Mouse (Mus musculus): Measurements from ENCODE around the gene Actr5. TPM values are rescaled to one million over a fixed set of nuclear protein-coding genes. Genes with fewer than 3 reads are reported as not detected.

Gene Actr5
- polyA plus RNA-seq, 1 experiment from 2014 or later = 5.6 TPM

DNA sequence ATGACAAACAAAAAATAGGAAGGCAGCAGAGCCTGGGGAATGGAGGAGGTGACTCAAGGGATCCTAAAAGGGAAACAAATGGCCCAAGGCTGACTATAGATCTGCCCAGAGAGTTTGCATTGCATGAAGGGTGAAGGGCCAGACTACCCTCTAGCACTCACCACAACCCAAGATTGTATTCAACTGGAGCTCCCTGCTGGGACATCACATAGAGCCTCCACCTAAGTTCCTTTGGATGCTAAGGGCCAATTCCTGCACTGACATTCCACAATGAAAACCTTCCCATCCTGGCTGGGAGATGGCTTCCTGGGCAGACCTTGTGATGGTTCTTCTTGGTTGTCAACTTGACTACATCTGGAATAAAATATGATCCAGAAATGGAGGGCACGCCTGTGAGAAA is 23.4 kb upstream of the Actr5 start:
- no peaks in the 10 kb centered on the region for H3K36me3 ChIP-seq
- WGBS = 73% methylated on average over 1 of the region's 1 CpGs
- H3K9ac ChIP-seq = no peak overlapping the region
- no peak for ATAC-seq (replicated peaks; ENCODE audit: insufficient number of reproducible peaks, insufficient read depth, low FRiP score, low read depth)
- no peak overlapping the region for H3K4me2 ChIP-seq
- no peaks in the 10 kb centered on the region for H3K9me3 ChIP-seq (replicated peaks)
- no peaks in the 10 kb centered on the region for H3K4me1 ChIP-seq (replicated peaks)
- no peak overlapping the region for H3K4me3 ChIP-seq
- no peak overlapping the region for H3K27ac ChIP-seq
- H3K27me3 ChIP-seq = peaks cover 73% of the 10 kb centered on the region

GRCm38 (mm10) chr2:158602663-158603062 is 22.0 kb upstream of the Actr5 start:
- no peaks in the 10 kb centered on the region for H3K4me1 ChIP-seq (replicated peaks)
- 43% methylated on average over 15 of the region's 15 CpGs for WGBS
- no peak for ATAC-seq (replicated peaks; ENCODE audit: insufficient number of reproducible peaks, insufficient read depth, low FRiP score, low read depth)
- no peak overlapping the region for H3K4me2 ChIP-seq
- H3K9me3 ChIP-seq (replicated peaks) = no peaks in the 10 kb centered on the region
- no peak overlapping the region for H3K4me3 ChIP-seq
- peaks cover 78% of the 10 kb centered on the region for H3K27me3 ChIP-seq
- H3K9ac ChIP-seq = no peak overlapping the region
- no peaks in the 10 kb centered on the region for H3K36me3 ChIP-seq
- H3K27ac ChIP-seq = no peak overlapping the region

DNA sequence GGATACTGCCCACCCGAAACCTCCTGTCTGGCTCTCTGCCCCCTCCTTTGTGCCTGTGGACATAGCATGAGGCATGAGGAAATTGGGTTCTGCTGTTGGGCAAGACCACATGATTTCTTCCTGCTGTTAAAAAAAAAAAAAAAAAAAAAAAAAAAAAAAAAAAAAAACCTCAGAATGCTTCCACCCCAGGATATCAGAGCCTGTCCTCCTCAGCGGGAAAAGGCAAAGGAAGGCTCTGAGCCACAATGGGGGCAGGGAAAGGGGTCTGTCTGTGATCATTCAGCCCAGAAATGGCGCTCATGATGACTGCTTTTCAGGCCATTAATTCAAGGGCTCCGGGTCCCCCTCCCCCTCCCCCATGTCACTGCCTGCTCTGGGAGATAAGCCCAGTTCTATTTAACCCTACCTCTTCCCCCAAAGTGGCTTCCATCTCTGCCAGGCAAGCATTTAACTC is 18.1 kb upstream of the Actr5 start:
- ATAC-seq (replicated peaks; ENCODE audit: insufficient number of reproducible peaks, insufficient read depth, low FRiP score, low read depth) = no peak
- Histone ChIP-seq H3K27me3 (peaks cover 82% of the 10 kb centered on the region), H3K9me3 (replicated peaks) (no peaks in the 10 kb centered on the region), H3K9ac (no peak overlapping the region), H3K4me2 (no peak overlapping the region), H3K4me1 (replicated peaks) (peaks cover 13% of the 10 kb centered on the region), H3K4me3 (no peak overlapping the region), H3K27ac (no peak overlapping the region), H3K36me3 (no peaks in the 10 kb centered on the region)
- 21% methylated on average over 4 of the region's 4 CpGs for WGBS

DNA sequence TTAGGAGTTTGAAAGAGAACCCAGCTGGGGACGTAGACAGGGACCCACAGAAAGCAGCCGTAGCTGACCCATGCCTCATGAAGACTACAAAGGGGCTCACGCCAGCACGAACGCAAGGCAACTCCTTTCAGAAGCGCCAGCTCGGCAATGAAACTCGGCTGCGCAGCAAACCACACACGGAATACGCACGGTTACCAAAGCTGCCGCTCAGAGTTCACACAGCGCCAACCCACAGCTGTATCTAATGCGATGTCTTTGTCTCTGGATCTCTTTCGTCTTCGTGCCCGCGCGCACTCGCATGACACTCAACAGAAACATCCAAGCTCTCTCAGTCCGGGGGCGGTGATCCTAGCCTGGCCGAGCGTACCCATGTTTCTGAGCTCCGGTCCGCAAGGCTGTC is 15.0 kb upstream of the Actr5 start:
- 2% methylated on average over 27 of the region's 27 CpGs for WGBS
- H3K4me3 ChIP-seq = no peak overlapping the region; the same call in 1 of the 2 replicates
- no peak overlapping the region for H3K27ac ChIP-seq
- ATAC-seq (replicated peaks; ENCODE audit: insufficient number of reproducible peaks, insufficient read depth, low FRiP score, low read depth) = no peak
- H3K4me2 ChIP-seq = no peak overlapping the region
- no peak overlapping the region for H3K9ac ChIP-seq
- no peaks in the 10 kb centered on the region for H3K9me3 ChIP-seq (replicated peaks)
- H3K27me3 ChIP-seq = peaks cover 90% of the 10 kb centered on the region
- peaks cover 18% of the 10 kb centered on the region for H3K4me1 ChIP-seq (replicated peaks)
- H3K36me3 ChIP-seq = no peaks in the 10 kb centered on the region

- Histone ChIP-seq H3K36me3 (no peaks in the 10 kb centered on the region), H3K4me2 (peak within 1 kb of the TSS; percentile 38), H3K27me3 (peaks cover 92% of the 10 kb centered on the region), H3K4me3 (peak within 1 kb of the TSS; percentile 30), H3K9me3 (replicated peaks) (no peaks in the 10 kb centered on the region), H3K4me1 (replicated peaks) (peaks cover 24% of the 10 kb centered on the region), H3K9ac (no peak within 1 kb of the TSS), H3K27ac (no peak within 1 kb of the TSS)
- WGBS = 2% methylated on average over 77 of the region's 77 CpGs
- ATAC-seq (replicated peaks; ENCODE audit: insufficient number of reproducible peaks, insufficient read depth, low FRiP score, low read depth) = no peak
Observed at GRCm38 (mm10) chr2:158610488-158611325, 14.0 kb upstream of the Actr5 start, which contains the start of gene Slc32a1. Gene Slc32a1, plus strand, starts transcription at chr2:158610767.

GRCm38 (mm10) chr2:158611326-158611719 is 13.4 kb upstream of the Actr5 start:
- Histone ChIP-seq H3K27me3 (peaks cover 98% of the 10 kb centered on the region), H3K9ac (no peak overlapping the region), H3K4me3 (peak overlapping the region; percentile 30), H3K4me2 (peak overlapping the region; percentile 38; the same call in 1 of the 2 replicates), H3K9me3 (replicated peaks) (no peaks in the 10 kb centered on the region), H3K36me3 (no peaks in the 10 kb centered on the region), H3K4me1 (replicated peaks) (peaks cover 26% of the 10 kb centered on the region), H3K27ac (no peak overlapping the region)
- ATAC-seq (replicated peaks; ENCODE audit: insufficient number of reproducible peaks, insufficient read depth, low FRiP score, low read depth) = no peak
- 1% methylated on average over 30 of the region's 30 CpGs for WGBS

DNA sequence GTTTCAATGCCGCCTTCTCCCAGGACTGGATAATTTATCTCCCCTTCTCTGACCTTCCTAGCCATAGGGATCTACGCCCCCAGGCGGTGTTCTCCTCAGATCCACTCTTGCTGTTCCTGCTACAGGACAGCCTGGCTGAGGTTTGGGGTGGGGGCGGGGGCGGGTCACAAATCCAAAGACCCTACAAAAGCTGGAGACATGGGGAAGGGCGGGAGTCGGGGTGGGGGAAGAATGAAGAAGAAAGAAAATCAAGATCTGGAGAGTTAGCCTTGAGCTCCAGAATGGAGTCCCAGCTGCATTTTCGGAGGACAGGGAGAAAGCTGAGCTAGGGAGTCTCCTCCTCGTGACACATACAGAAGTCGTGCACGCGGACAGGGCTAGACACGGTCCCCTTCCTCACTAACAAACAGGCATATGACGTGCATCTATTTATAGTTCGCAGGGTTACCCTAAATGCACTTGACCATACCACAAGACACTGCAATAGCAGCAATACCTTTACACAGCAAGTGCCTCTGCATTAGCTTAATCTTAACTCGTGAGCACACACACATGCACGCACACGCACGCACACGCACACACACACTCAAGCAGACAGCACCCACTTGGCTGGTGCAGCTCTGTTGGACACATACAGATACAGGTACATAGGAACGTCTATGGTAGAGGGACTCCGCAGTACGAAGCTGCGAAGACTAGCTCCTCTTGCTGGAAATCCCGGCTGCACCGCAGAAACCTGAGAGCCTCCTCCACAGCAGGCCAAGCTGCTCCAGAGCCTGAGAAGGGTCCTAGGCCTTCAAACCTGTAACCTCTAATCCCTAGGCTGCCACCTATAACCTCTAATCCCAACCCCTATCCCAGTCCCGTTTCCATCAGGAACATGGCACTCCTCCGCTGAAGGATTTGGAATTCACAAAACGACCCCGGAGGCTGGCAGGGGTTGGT is 12.7 kb upstream of the Actr5 start:
- Histone ChIP-seq H3K9ac (no peak overlapping the region), H3K4me3 (no peak overlapping the region), H3K9me3 (replicated peaks) (no peaks in the 10 kb centered on the region), H3K4me2 (no peak overlapping the region), H3K27ac (no peak overlapping the region), H3K36me3 (no peaks in the 10 kb centered on the region), H3K4me1 (replicated peaks) (peaks cover 26% of the 10 kb centered on the region), H3K27me3 (peaks cover 100% of the 10 kb centered on the region)
- 4% methylated on average over 30 of the region's 30 CpGs for WGBS
- no peak for ATAC-seq (replicated peaks; ENCODE audit: insufficient number of reproducible peaks, insufficient read depth, low FRiP score, low read depth)

DNA sequence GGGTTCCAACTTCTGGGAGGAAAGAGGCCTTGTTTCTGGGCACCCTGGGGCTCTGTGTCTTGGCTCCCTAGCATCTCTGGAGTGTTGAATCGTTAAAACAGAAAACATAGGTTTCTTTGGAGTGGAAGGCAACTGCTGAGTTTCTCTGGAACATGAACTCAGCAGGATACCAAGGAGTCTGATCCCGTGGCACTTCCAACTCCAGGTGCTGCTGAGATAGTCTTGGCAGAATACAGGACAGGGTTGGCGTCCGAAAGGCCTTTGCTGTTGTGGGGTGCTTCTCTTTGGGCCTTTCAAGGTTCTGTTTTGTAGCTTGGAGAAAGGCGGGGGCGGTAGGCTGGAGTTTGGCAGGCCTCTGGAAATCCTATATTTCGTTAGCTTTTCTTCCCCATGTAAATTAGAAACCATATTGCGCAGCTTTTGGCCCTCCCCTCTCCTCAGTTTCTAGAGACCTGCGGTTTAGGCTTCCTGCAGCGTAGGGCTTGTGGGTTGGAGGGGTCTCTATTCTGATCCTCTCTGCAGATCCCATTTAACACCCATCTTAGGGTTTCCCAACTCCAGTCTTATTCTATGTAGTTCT is 11.9 kb upstream of the Actr5 start:
- H3K4me3 ChIP-seq = no peak overlapping the region
- no peaks in the 10 kb centered on the region for H3K36me3 ChIP-seq
- H3K9me3 ChIP-seq (replicated peaks) = no peaks in the 10 kb centered on the region
- 11% methylated on average over 10 of the region's 10 CpGs for WGBS
- peaks cover 100% of the 10 kb centered on the region for H3K27me3 ChIP-seq
- ATAC-seq (replicated peaks; ENCODE audit: insufficient number of reproducible peaks, insufficient read depth, low FRiP score, low read depth) = no peak
- no peak overlapping the region for H3K4me2 ChIP-seq
- peaks cover 26% of the 10 kb centered on the region for H3K4me1 ChIP-seq (replicated peaks)
- H3K9ac ChIP-seq = no peak overlapping the region
- H3K27ac ChIP-seq = no peak overlapping the region

- Histone ChIP-seq H3K27me3 (peaks cover 100% of the 10 kb centered on the region), H3K4me3 (no peak overlapping the region), H3K4me2 (no peak overlapping the region), H3K27ac (no peak overlapping the region), H3K9me3 (replicated peaks) (no peaks in the 10 kb centered on the region), H3K36me3 (no peaks in the 10 kb centered on the region), H3K4me1 (replicated peaks) (peaks cover 26% of the 10 kb centered on the region), H3K9ac (no peak overlapping the region)
- ATAC-seq (replicated peaks; ENCODE audit: insufficient number of reproducible peaks, insufficient read depth, low FRiP score, low read depth) = no peak
- WGBS = 4% methylated on average over 53 of the region's 53 CpGs
Observed at GRCm38 (mm10) chr2:158613541-158614417, 10.9 kb upstream of the Actr5 start.

DNA sequence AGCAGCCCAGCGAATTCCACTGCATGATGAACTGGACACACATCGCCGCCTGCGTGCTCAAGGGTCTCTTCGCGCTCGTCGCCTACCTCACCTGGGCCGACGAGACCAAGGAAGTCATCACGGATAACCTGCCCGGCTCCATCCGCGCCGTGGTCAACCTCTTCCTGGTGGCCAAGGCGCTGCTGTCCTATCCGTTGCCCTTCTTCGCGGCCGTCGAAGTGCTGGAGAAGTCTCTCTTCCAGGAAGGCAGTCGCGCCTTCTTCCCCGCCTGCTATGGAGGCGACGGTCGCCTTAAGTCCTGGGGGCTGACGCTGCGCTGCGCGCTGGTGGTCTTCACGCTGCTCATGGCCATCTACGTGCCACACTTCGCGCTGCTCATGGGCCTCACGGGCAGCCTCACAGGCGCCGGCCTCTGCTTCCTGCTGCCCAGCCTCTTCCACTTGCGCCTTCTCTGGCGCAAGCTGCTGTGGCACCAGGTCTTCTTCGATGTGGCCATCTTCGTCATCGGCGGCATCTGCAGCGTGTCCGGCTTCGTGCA is 10.2 kb upstream of the Actr5 start:
- Histone ChIP-seq H3K9ac (no peak overlapping the region), H3K4me2 (peak overlapping the region; percentile 36), H3K4me1 (replicated peaks) (peaks cover 26% of the 10 kb centered on the region), H3K27me3 (peaks cover 98% of the 10 kb centered on the region), H3K4me3 (peak overlapping the region; percentile 17; the same call in 1 of the 2 replicates), H3K36me3 (no peaks in the 10 kb centered on the region), H3K27ac (no peak overlapping the region), H3K9me3 (replicated peaks) (no peaks in the 10 kb centered on the region)
- no peak for ATAC-seq (replicated peaks; ENCODE audit: insufficient number of reproducible peaks, insufficient read depth, low FRiP score, low read depth)
- whole genome bisulfite sequencing = 2% methylated on average over 47 of the region's 47 CpGs
